Mouse (Mus musculus) kidney, postnatal 0 days (tissue): ENCODE measurements at regions not wholly inside any gene's neighbourhood (a gene's known extent, or its start where the extent isn't known, plus 50 kb on each side); places are given as distances from the start of the nearest gene placed in this dataset.
"Not testable (repeated sequence)": the region's sequence is repeated elsewhere in the genome, so short reads cannot be mapped to it uniquely, and the experiment has no call there.

Experiments used
- ATAC-seq: fragments of 200-750 bp; cut with Nextera tagmentation; replicated peaks from 2 replicates; pipeline ENCODE4 v1.8.0; 2017; ENCODE audit warnings: low read depth, moderate number of reproducible peaks, moderate TSS enrichment, moderate library complexity; ENCODE audit not compliant: low FRiP score
- DNase-seq: peaks from one replicate; pipeline ENCODE4 v3.0.0-alpha.2; 2016; ENCODE audit warnings: low spot score
- H3K27ac ChIP-seq: fragments of 300-500 bp; sonication (generic); 2 replicates; pipeline ENCODE4 v1.5.1; 2014; ENCODE audit warnings: mild to moderate bottlenecking
- H3K27me3 ChIP-seq: fragments of 300-500 bp; sonication (generic); 2 replicates; pipeline ENCODE4 v1.6.1; 2014; ENCODE audit warnings: low read length, mixed read lengths; ENCODE audit not compliant: insufficient read depth
- H3K36me3 ChIP-seq: fragments of 300-500 bp; sonication (generic); 2 replicates; pipeline ENCODE4 v1.6.1; 2014; ENCODE audit warnings: low read length, mixed read lengths; ENCODE audit not compliant: insufficient read depth
- H3K4me1 ChIP-seq: fragments of 300-500 bp; sonication (generic); replicated peaks from 2 replicates; pipeline ENCODE4 v1.6.1; 2014; ENCODE audit warnings: antibody characterized with exemption, low read length, mixed read lengths; ENCODE audit not compliant: insufficient read depth
- H3K4me2 ChIP-seq: fragments of 300-500 bp; sonication (generic); 2 replicates; pipeline ENCODE4 v1.6.1; 2014; ENCODE audit warnings: mild to moderate bottlenecking, low read length, moderate library complexity, mixed read lengths
- H3K4me3 ChIP-seq: fragments of 300-500 bp; sonication (generic); replicated peaks from 2 replicates; pipeline ENCODE4 v1.5.1; 2014; ENCODE audit warnings: low read depth, low read length
- H3K9ac ChIP-seq: fragments of 300-500 bp; sonication (generic); 2 replicates; pipeline ENCODE4 v1.6.1; 2014; ENCODE audit warnings: low read depth, low read length
- H3K9me3 ChIP-seq: fragments of 300-500 bp; sonication (generic); replicated peaks from 2 replicates; pipeline ENCODE4 v1.6.1; 2016; ENCODE audit warnings: low read length, inconsistent platforms, mixed read lengths
- CTCF ChIP-seq: IDR thresholded peaks from 2 replicates; pipeline ENCODE4 v1.5.1; 2016; ENCODE audit warnings: antibody characterized with exemption, low read depth, mild to moderate bottlenecking, moderate library complexity
- WGBS: fragments of 180-500 bp; shearing (Covaris S2); extraction: QIAGEN DNeasy Blood & Tissue Kit; methylation state at CpG from one replicate; pipeline ENCODE4 v1.1.7; 2014; 5-methylcytosine and 5-hydroxymethylcytosine counted together

DNA sequence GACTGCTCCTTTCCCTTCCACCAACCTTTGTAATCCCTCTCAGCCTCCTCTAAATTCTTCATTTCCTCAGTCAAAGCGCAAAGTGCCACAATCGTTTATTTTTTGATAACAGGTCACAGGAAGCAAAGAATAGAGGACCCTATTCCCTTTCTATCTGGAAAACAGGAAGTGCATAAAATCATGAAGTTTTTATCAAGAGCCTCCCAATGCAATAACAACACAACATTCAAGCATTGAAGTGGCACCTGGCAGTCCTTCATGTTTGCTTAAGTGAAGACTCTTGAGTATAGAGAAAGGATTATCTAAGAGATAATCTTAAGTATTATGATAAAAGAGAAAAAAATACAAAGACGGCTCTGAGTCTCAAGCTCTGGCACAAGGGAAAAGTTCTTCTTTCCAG, 111.9 kb downstream of the Ibtk start:
- WGBS: 69% methylated on average over 3 of the region's 3 CpGs
- Histone ChIP-seq H3K4me3 (no peak overlapping the region), H3K9me3 (no peaks in the 10 kb centered on the region), H3K36me3 (no peaks in the 10 kb centered on the region), H3K27ac (no peak overlapping the region), H3K9ac (no peak overlapping the region), H3K27me3 (no peaks in the 10 kb centered on the region), H3K4me2 (no peak overlapping the region), H3K4me1 (no peaks in the 10 kb centered on the region)
- no peak for ATAC-seq
- no peak for TF ChIP-seq CTCF
- DNase-seq: no peak

DNA sequence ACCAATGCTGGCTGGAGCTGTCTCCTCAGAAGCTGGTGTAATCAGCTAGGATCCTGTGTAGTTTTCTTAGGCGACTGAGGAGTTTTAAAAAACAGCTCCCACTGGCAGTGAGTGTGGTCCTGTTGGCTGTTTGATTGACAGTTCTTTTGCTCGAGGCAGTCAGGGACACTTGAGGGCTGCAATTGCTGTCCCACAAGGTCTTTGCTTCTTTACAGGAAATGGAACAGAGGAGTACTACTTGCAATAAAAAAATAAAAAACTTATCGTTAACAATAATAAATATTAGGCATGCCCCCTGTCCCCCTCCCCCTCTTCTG, 113.0 kb downstream of the Ibtk start:
- Histone ChIP-seq H3K4me3 (no peak overlapping the region), H3K4me1 (no peaks in the 10 kb centered on the region), H3K9me3 (no peaks in the 10 kb centered on the region), H3K9ac (no peak overlapping the region), H3K27me3 (no peaks in the 10 kb centered on the region), H3K36me3 (no peaks in the 10 kb centered on the region), H3K27ac (no peak overlapping the region), H3K4me2 (no peak overlapping the region)
- DNase-seq: no peak
- no peak for TF ChIP-seq CTCF
- no peak for ATAC-seq
- 58% methylated on average over 3 of the region's 3 CpGs for WGBS

DNA sequence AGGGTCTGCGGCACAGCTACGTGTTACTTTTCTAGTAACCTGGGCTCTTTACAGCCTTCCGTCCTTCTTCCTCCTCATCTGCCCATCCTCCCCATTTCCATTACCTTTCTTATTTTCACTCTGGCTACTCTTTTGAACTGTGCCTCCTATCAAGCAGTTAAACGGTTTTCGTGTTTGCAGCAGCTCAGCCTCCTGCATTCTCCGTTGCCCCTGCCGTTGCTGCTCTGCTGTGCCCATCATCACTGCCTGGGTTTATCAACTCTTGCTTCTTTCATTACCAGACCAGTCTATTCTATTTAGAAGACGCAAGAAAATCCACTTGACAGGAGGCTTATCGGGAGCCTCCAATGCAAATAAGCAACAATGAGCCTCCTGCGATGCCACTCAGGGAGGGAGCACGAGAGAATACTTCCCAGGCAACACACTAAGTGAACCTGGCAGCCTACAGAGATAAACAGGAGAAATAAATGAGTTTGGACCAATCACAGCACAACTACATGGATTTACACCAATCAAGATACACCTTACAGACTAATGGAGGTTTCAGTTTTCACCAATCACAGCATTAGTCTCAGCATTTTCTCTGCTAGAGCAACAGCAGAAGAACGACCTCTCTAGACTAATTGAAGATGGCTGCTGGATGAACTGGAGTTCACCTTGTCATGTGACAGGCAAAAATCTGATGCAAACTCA, 113.5 kb downstream of the Ibtk start:
- WGBS: 88% methylated on average over 12 of the region's 12 CpGs

GRCm38 (mm10) chr9:85634786-85635185, 114.3 kb downstream of the Ibtk start:
- not testable (repeated sequence) for H3K4me2 ChIP-seq, H3K4me3 ChIP-seq, H3K9me3 ChIP-seq, DNase-seq, H3K27me3 ChIP-seq, ATAC-seq, H3K9ac ChIP-seq, H3K4me1 ChIP-seq, H3K36me3 ChIP-seq, H3K27ac ChIP-seq
- WGBS: 68% methylated on average over 3 of the region's 3 CpGs

More for the DNA sequence above, 113.5 kb downstream of the Ibtk start:
- no peak for DNase-seq
- H3K27me3 ChIP-seq: no peaks in the 10 kb centered on the region
- no peaks in the 10 kb centered on the region for H3K36me3 ChIP-seq
- TF ChIP-seq CTCF: no peak
- no peak overlapping the region for H3K4me3 ChIP-seq
- ATAC-seq: no peak
- H3K27ac ChIP-seq: no peak overlapping the region
- H3K4me2 ChIP-seq: no peak overlapping the region
- H3K4me1 ChIP-seq: no peaks in the 10 kb centered on the region
- H3K9ac ChIP-seq: no peak overlapping the region
- H3K9me3 ChIP-seq: no peaks in the 10 kb centered on the region

DNA sequence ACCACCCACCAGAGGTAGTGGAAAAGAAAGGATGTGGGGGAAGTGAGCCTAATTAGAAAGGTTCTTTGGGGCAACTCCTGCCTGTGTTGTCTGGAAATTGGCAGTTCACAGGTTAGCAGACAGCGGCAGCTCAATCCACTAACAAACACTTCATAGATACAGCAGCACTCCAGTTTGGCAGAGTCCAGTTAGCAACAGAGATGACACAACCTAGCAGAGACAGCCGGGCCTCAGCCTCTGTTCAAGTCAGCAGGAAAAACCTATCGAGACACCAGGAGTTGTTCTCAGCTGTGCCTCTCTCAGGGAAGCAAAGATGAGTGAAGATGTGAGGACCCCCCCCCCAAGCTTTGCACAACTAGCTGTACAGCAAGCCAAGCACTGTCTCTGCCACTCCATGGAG, 131.2 kb downstream of the Ibtk start:
- Histone ChIP-seq H3K27me3 (no peaks in the 10 kb centered on the region), H3K9ac (no peak overlapping the region), H3K9me3 (no peaks in the 10 kb centered on the region), H3K27ac (no peak overlapping the region), H3K4me2 (no peak overlapping the region), H3K4me1 (no peaks in the 10 kb centered on the region), H3K4me3 (no peak overlapping the region), H3K36me3 (no peaks in the 10 kb centered on the region)
- DNase-seq (no peak), ATAC-seq (no peak)
- WGBS: 70% methylated on average over 3 of the region's 3 CpGs
- no peak for TF ChIP-seq CTCF

DNA sequence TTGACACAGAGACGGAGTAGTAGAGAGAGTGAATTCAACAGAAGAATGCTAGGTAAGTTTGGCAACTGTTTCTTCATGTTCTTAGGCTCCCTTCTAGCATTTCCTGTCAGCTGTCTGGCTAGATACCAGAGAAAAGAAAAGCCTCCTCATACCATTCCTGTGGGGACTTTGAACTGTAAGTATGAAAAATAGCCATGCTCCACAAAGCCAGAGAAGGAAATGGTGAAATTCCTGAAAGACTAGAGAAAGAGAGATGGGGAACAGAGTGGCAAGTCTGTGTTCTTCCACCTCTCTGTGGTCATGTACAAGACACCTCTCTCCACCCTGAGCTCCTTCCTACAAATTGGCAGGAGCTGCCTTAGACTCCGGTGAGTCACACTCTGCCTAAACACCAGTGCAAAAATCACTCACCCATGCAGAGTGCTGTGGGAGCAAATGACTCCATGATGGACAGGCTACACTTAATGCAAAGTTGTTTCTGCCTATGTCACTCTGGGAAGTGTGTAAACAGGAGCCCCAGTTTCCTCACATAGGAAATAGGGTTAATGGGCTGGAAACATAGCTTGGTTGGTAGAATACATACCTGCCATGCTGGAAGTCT, 131.9 kb downstream of the Ibtk start:
- 27% methylated on average over 2 of the region's 2 CpGs for WGBS
- no peaks in the 10 kb centered on the region for H3K9me3 ChIP-seq
- H3K9ac ChIP-seq: no peak overlapping the region
- H3K4me3 ChIP-seq: no peak overlapping the region
- H3K27me3 ChIP-seq: no peaks in the 10 kb centered on the region
- DNase-seq (peak; percentile 50), ATAC-seq (peak; percentile 81)
- no peaks in the 10 kb centered on the region for H3K36me3 ChIP-seq
- TF ChIP-seq CTCF: no peak
- peak overlapping the region; percentile 15; the same call in 1 of the 2 replicates for H3K27ac ChIP-seq
- no peak overlapping the region for H3K4me2 ChIP-seq
- H3K4me1 ChIP-seq: no peaks in the 10 kb centered on the region

DNA sequence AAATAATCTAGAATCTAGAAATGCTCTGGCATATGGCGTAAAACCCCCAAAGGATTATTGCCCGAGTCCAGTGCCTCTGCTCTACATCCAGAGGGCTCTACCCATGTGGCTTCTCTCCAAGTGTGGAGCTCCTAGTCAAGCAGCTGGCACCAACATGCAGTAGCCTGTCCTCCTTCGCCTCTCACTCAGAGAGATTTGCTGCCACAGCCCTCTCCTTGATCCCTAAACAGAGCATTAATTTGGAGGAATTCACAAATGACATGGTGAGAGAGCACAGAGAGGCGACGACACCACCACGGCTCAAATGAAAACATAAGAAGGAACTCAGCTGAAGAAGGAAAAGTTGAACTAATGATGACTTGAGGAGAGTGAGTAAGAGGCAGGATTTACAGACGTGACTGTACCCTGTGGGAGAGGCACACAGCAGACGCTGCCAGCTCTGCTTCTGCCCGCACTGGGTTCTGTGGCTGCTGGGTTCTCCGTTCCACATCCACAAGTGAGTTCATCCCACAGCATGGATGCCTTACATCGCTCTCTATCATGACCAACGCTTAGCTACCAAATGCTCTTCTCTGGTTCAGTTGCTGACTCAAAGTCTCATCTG, 132.8 kb downstream of the Ibtk start:
- Histone ChIP-seq H3K9ac (no peak overlapping the region), H3K4me1 (no peaks in the 10 kb centered on the region), H3K27me3 (no peaks in the 10 kb centered on the region), H3K4me2 (no peak overlapping the region), H3K4me3 (no peak overlapping the region), H3K27ac (no peak overlapping the region), H3K9me3 (no peaks in the 10 kb centered on the region), H3K36me3 (no peaks in the 10 kb centered on the region)
- TF ChIP-seq CTCF: no peak
- DNase-seq: peak; percentile 64
- 53% methylated on average over 12 of the region's 12 CpGs for whole genome bisulfite sequencing
- ATAC-seq: no peak
